Mouse (Mus musculus) intestine, postnatal 0 days (tissue): Measurements from ENCODE around the gene Slc22a13. TPM values are rescaled to one million over a fixed set of nuclear protein-coding genes. Genes with fewer than 3 reads are reported as not detected.

Experiments
- ATAC-seq: fragments of 200-750 bp; cut with Nextera tagmentation; 2 replicates; pipeline ENCODE4 v1.8.0; 2017; ENCODE audit warnings: mild to moderate bottlenecking, moderate TSS enrichment, moderate library complexity
- H3K27ac ChIP-seq: fragments of 300-500 bp; sonication (generic); 2 replicates; pipeline ENCODE4 v1.5.1; 2014; ENCODE audit warnings: mild to moderate bottlenecking, low read depth, low read length, moderate library complexity
- H3K27me3 ChIP-seq: fragments of 300-500 bp; sonication (generic); replicated peaks from 2 replicates; pipeline ENCODE4 v1.6.1; 2014; ENCODE audit warnings: low read length, mixed read lengths; ENCODE audit not compliant: control insufficient read depth, insufficient read depth
- H3K36me3 ChIP-seq: fragments of 300-500 bp; sonication (generic); 2 replicates; pipeline ENCODE4 v1.6.1; 2014; ENCODE audit warnings: mild to moderate bottlenecking, moderate library complexity; ENCODE audit not compliant: control insufficient read depth, insufficient read depth
- H3K4me1 ChIP-seq: fragments of 300-500 bp; sonication (generic); replicated peaks from 2 replicates; pipeline ENCODE4 v1.6.1; 2014; ENCODE audit warnings: antibody characterized with exemption, low read length, mixed read lengths; ENCODE audit not compliant: control insufficient read depth, insufficient read depth
- H3K4me2 ChIP-seq: fragments of 300-500 bp; sonication (generic); replicated peaks from 2 replicates; pipeline ENCODE4 v1.6.1; 2014; ENCODE audit warnings: low read depth, mild to moderate bottlenecking, moderate library complexity
- H3K4me3 ChIP-seq: fragments of 300-500 bp; sonication (generic); 2 replicates; pipeline ENCODE4 v1.5.1; 2014; ENCODE audit warnings: low read depth, low read length
- H3K9ac ChIP-seq: fragments of 300-500 bp; sonication (generic); 2 replicates; pipeline ENCODE4 v1.6.1; 2014; ENCODE audit warnings: mild to moderate bottlenecking, low read depth, low read length
- H3K9me3 ChIP-seq: fragments of 300-500 bp; sonication (generic); 2 replicates; pipeline ENCODE4 v1.6.1; 2016; ENCODE audit warnings: mixed run types; ENCODE audit not compliant: control insufficient read depth
- CTCF ChIP-seq: sonication (generic); IDR thresholded peaks from 2 replicates; pipeline ENCODE4 v1.5.1; 2016; ENCODE audit warnings: low read depth, mild to moderate bottlenecking, control low read depth, antibody characterized with exemption, moderate library complexity
- WGBS: fragments of 180-500 bp; shearing (Covaris S2); extraction: QIAGEN DNeasy Blood & Tissue Kit; methylation state at CpG from one replicate; pipeline ENCODE4 v1.1.7; 2014; 5-methylcytosine and 5-hydroxymethylcytosine counted together
- polyA plus RNA-seq: library from polyadenylated mRNA; unstranded; fragments of >200 nt; fragmentation: Nextera tagmentation; extraction: Ambion mirVana; gene quantifications from 2 replicates; pipeline ENCODE4 v1.2.1, GENCODE M21; 2015

Slc22a13 gene
- polyA plus RNA-seq, 1 experiment from 2014 or later = not detected

- H3K27ac ChIP-seq = no peak overlapping the region
- no peak for ATAC-seq
- H3K9me3 ChIP-seq = no peaks in the 10 kb centered on the region
- H3K27me3 ChIP-seq = no peaks in the 10 kb centered on the region
- H3K9ac ChIP-seq = no peak overlapping the region
- no peaks in the 10 kb centered on the region for H3K4me1 ChIP-seq
- no peak for TF ChIP-seq CTCF
- no peaks in the 10 kb centered on the region for H3K36me3 ChIP-seq
- H3K4me2 ChIP-seq = no peak overlapping the region
- H3K4me3 ChIP-seq = no peak overlapping the region
- 31% methylated on average over 3 of the region's 3 CpGs for WGBS
Observed at GRCm38 (mm10) chr9:119181241-119181728, 27.6 kb downstream of the Slc22a13 start.

- ATAC-seq = no peak
- Histone ChIP-seq H3K27ac (no peak overlapping the region), H3K4me1 (no peaks in the 10 kb centered on the region), H3K36me3 (no peaks in the 10 kb centered on the region), H3K4me2 (no peak overlapping the region), H3K4me3 (no peak overlapping the region), H3K9me3 (no peaks in the 10 kb centered on the region), H3K27me3 (no peaks in the 10 kb centered on the region), H3K9ac (no peak overlapping the region)
- TF ChIP-seq CTCF = no peak
- WGBS = 85% methylated on average over 11 of the region's 11 CpGs
Observed at GRCm38 (mm10) chr9:119179292-119179691, 29.6 kb downstream of the Slc22a13 start.

GRCm38 (mm10) chr9:119167608-119168007 lies 41.3 kb downstream of the Slc22a13 start:
- 93% methylated on average over 2 of the region's 2 CpGs for WGBS
- Histone ChIP-seq H3K4me3 (no peak overlapping the region), H3K36me3 (no peaks in the 10 kb centered on the region), H3K27me3 (no peaks in the 10 kb centered on the region), H3K4me2 (no peak overlapping the region), H3K4me1 (no peaks in the 10 kb centered on the region), H3K27ac (no peak overlapping the region), H3K9ac (no peak overlapping the region), H3K9me3 (no peaks in the 10 kb centered on the region)
- ATAC-seq = no peak
- no peak for TF ChIP-seq CTCF

- H3K4me1 ChIP-seq = no peaks in the 10 kb centered on the region; the same call in 1 of the 2 replicates
- no peak overlapping the region for H3K4me3 ChIP-seq
- no peak for TF ChIP-seq CTCF
- no peaks in the 10 kb centered on the region for H3K27me3 ChIP-seq
- no peaks in the 10 kb centered on the region for H3K9me3 ChIP-seq
- H3K9ac ChIP-seq = no peak overlapping the region
- 55% methylated on average over 6 of the region's 6 CpGs for WGBS
- H3K36me3 ChIP-seq = no peaks in the 10 kb centered on the region
- no peak overlapping the region for H3K4me2 ChIP-seq
- peak; percentile 88 for ATAC-seq
- H3K27ac ChIP-seq = peak overlapping the region; percentile 77
Observed at GRCm38 (mm10) chr9:119165548-119165947, 43.4 kb downstream of the Slc22a13 start.

GRCm38 (mm10) chr9:119164743-119165142 lies 44.2 kb downstream of the Slc22a13 start:
- Histone ChIP-seq H3K27ac (peak overlapping the region; percentile 77; the same call in 1 of the 2 replicates), H3K36me3 (no peaks in the 10 kb centered on the region), H3K9ac (no peak overlapping the region), H3K27me3 (no peaks in the 10 kb centered on the region), H3K4me2 (no peak overlapping the region), H3K4me1 (no peaks in the 10 kb centered on the region; the same call in 1 of the 2 replicates), H3K9me3 (no peaks in the 10 kb centered on the region), H3K4me3 (no peak overlapping the region)
- ATAC-seq = peak; percentile 81
- 68% methylated on average over 7 of the region's 7 CpGs for WGBS
- TF ChIP-seq CTCF = no peak

GRCm38 (mm10) chr9:119160689-119161088 lies 48.2 kb downstream of the Slc22a13 start:
- H3K36me3 ChIP-seq = no peaks in the 10 kb centered on the region
- H3K4me2 ChIP-seq = no peak overlapping the region
- no peak overlapping the region for H3K27ac ChIP-seq
- no peak overlapping the region for H3K4me3 ChIP-seq
- WGBS = 87% methylated on average over 3 of the region's 3 CpGs
- no peaks in the 10 kb centered on the region for H3K9me3 ChIP-seq
- no peaks in the 10 kb centered on the region; the same call in 1 of the 2 replicates for H3K4me1 ChIP-seq
- H3K27me3 ChIP-seq = no peaks in the 10 kb centered on the region
- TF ChIP-seq CTCF = no peak
- no peak for ATAC-seq
- H3K9ac ChIP-seq = no peak overlapping the region

GRCm38 (mm10) chr9:119158861-119159260 lies 50.0 kb downstream of the Slc22a13 start, which contains the start of gene Gm47289:
Gene Gm47289, plus strand, starts transcription at chr9:119159161.
- Histone ChIP-seq H3K27ac (no peak within 1 kb of the TSS), H3K36me3 (no peaks in the 10 kb centered on the region), H3K9ac (no peak within 1 kb of the TSS), H3K4me1 (no peaks in the 10 kb centered on the region; the same call in 1 of the 2 replicates), H3K4me3 (no peak within 1 kb of the TSS), H3K4me2 (no peak within 1 kb of the TSS), H3K27me3 (no peaks in the 10 kb centered on the region), H3K9me3 (no peaks in the 10 kb centered on the region)
- WGBS = 53% methylated on average over 4 of the region's 4 CpGs
- no peak for ATAC-seq
- TF ChIP-seq CTCF = no peak
